In the genomic region with DNA sequence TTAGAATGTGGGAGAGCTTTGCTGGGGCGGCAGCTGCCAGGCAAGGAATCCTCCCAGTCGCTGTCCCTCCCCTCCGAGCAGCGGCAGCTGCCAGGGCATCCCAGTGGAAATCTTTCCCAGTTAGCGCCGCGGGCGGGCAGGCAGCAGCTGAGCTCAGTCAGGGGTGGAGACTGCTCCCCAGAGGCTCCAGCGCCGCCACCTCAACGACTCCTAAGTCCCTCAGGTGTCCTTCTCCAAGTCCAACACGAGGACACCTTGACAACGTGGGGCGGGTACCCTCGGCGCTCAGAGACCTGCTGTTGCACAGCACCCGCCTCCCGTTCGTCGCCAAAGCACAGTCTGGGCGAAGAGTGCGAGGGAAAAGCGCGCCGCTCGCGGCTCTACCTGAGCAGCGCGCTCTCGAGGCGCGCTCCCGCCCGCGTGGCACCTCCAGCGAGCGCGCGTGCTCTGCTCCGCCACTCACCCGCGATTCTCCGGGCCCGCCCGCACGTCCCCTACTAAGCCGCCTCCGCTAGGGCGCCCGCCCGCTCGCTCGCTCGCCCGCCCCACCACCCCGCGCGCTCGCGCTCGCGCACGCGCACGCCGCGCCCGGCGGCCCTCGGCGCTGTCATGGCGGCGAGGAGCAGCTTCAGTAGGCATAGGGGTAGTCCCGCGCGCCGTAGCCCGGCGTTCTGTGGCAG, we compare ENCODE assay signal across 8 mouse cellular contexts. TPM values are rescaled to one million over a fixed set of nuclear protein-coding genes. Genes with fewer than 3 reads are reported as not detected.
DNase-seq lines count a peak whose midpoint lies in the region; ATAC-seq and TF ChIP-seq lines count a peak whose summit lies in the region.

No protein-coding gene starts in this region.

- CTCF ChIA-PET in Patski (lab: Charles Lee), result no interaction called here

- H3K4me3 ChIP-seq in hindbrain, embryonic 13.5 days, result peak overlapping the region; percentile 85

- H3K9ac ChIP-seq in hindbrain, embryonic 13.5 days, result peak overlapping the region; percentile 88

- peak; percentile 65 for DNase-seq in Patski (ENCODE audit: low read depth, low spot score)
- DNase-seq in cerebellum, postnatal 14 days, result peak; percentile 95 to 96
- DNase-seq in frontal cortex, postnatal 14 days (ENCODE audit: low spot score in 2 of 2), result peak; percentile 74 to 76
- peak; percentile 82 to 84 for DNase-seq in layer of hippocampus, postnatal 36 days
- peak; percentile 85 for DNase-seq in lung, postnatal 25 days (ENCODE audit: low spot score)
- peak; percentile 82 for DNase-seq in retina, adult 2 months (ENCODE audit: low read depth, low spot score)
- DNase-seq in thymus, postnatal 25 days, result peak; percentile 90

- no peaks in the 10 kb centered on the region for H3K36me3 ChIP-seq in hindbrain, embryonic 13.5 days

- no peaks in the 10 kb centered on the region for H3K9me3 ChIP-seq in hindbrain, embryonic 13.5 days

- peaks cover 7% of the 10 kb centered on the region for H3K27me3 ChIP-seq in Patski
- H3K27me3 ChIP-seq in hindbrain, embryonic 13.5 days, result no peaks in the 10 kb centered on the region

- in situ Hi-C loops in Patski (cut with MboI; ENCODE audit: low pct_unique_long_range_greater_than_20kb), result loop anchor here (5.0 kb wide), 1 partner anchor 81 kb away; the partner anchor contains the start of gene Rps3a1

- H3K4me1 ChIP-seq in hindbrain, embryonic 13.5 days (replicated peaks), result peaks cover 12% of the 10 kb centered on the region

- under 1% methylated on average over 73 of the region's 79 CpGs for WGBS in hindbrain, embryonic 13.5 days

- peak overlapping the region; percentile 67 for H3K4me2 ChIP-seq in hindbrain, embryonic 13.5 days

- POLR2A ChIA-PET in Patski (lab: Charles Lee), result interaction anchor here (0.8 to 1.1 kb wide), 2 partner anchors 21 to 83 kb away, joined by 3 to 5 read pairs; no protein-coding TSS in a partner anchor

- H3K27ac ChIP-seq in hindbrain, embryonic 13.5 days, result peak overlapping the region; percentile 95

- peak; percentile 85 for ATAC-seq in Patski
- ATAC-seq in hindbrain, embryonic 13.5 days (ENCODE audit: low FRiP score), result peak; percentile 97

- no peak for TF ChIP-seq CTCF in Patski (IDR thresholded peaks at IDR 0.05)

RNA-seq across cellular contexts. Expression of gene Lrba, which starts 0.7 kb away (rescaled TPM):
- polyA plus RNA-seq in Patski (2021), result 35.1 TPM
- 7.5 and 7.6 TPM in 2 replicates for polyA plus RNA-seq in hindbrain, embryonic 13.5 days (2015; fragmentation: Nextera tagmentation; extraction: Ambion mirVana)
- 10 to 100 TPM; 25.7 to 29.9 TPM for total RNA-seq in layer of hippocampus, postnatal 36 days (2021)

Comparison
In these comparisons a context has a peak if more than half of its experiments do, and no peak if none do; other contexts are left out.
1. Peak in every context shown above with its lines: DNase-seq, ATAC-seq, H3K4me3 ChIP-seq and H3K27ac ChIP-seq.